Mouse (Mus musculus) brain, embryonic 18.5 days (tissue): ENCODE data around the gene Zkscan6.

Source experiments
- DNase-seq: peaks from one replicate; pipeline ENCODE4 v3.0.0-alpha.2; 2012; ENCODE audit warnings: low read depth, low spot score

The Zkscan6 gene

GRCm38 (mm10) chr11:65812088-65812487, 5.1 kb downstream of the Zkscan6 start:
- DNase-seq: no peak

GRCm38 (mm10) chr11:65814381-65814780, 7.4 kb downstream of the Zkscan6 start:
- no peak for DNase-seq

DNA sequence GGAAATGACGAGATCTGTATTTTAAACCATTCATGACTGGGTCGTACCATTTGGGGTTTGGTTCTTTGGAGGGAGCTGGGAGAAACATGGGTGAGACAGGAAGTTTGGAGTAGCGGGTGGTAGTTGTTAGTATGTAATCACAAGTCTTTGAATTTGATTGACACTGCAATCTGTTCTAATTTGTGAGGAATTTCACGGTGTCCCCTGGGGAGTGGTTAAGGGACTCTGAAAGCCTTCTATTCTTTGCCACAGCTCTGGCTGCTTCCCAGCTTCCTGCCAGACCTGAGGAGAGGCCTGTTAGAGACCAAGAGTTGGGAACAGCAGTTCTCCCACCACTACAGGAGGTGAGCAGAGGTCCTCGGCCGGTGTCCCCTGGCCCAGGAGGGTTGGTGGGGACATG, 9.3 kb downstream of the Zkscan6 start:
- DNase-seq: no peak

GRCm38 (mm10) chr11:65818193-65818592, 11.2 kb downstream of the Zkscan6 start:
- no peak for DNase-seq

DNA sequence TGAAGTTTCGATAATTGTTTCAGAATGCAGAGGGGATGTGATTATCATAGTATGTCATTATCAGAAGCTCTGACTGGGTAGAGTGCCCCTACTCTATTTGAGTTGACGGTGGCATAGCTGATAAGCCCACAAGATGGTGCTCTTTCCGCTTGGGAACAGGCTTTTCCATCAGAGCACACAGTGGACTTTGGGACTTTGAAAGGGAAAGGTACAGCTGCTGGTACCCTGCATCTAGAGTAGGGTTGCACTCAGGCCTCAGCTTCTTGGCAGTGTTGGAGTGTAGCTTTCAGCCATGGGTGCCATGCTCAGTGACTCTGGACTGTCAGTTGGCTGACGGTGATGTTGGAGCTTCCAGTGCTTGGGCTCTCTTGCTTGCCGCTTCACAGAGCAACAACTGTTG, 13.3 kb downstream of the Zkscan6 start:
- DNase-seq: no peak

DNA sequence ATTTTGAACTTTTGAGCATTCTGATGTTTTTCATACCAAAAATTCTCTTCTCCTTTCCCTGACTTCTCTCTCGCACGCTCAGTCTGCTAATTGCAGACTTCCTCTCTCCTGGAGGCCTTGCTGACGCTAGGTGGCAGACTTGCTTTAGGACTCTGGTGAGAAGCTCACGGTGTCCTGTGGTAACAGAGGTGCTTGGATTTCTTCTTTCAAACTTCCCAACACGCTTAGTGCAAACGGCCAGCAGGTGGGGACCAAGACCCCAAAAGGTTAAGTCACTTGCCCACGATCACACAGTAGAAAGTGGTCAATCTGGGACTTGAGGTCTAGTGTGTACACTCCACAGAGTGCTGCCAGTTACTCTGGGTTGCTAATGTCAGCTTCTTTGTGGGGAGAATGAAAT, 13.9 kb downstream of the Zkscan6 start:
- peak; percentile 72 for DNase-seq

DNA sequence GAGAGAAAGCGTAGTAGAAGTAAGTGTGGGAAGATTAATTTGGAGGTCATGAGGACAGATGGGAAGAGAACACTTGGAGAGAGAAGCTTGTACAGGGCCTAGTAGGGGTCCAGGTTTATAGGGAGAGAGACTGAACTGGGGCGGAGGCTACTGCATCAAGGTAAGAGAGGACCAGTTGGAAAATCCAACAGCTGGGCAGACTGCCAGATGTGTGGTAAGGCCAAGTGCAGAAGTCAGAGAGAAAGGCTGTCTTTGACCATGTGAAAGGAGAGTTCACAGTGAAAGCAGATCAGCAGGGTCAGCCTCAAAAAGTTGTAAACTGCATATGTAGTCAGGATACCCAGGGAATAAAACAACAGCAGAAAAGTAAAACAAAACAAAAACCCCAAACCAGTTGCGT, 17.6 kb downstream of the Zkscan6 start:
- no peak for DNase-seq

DNA sequence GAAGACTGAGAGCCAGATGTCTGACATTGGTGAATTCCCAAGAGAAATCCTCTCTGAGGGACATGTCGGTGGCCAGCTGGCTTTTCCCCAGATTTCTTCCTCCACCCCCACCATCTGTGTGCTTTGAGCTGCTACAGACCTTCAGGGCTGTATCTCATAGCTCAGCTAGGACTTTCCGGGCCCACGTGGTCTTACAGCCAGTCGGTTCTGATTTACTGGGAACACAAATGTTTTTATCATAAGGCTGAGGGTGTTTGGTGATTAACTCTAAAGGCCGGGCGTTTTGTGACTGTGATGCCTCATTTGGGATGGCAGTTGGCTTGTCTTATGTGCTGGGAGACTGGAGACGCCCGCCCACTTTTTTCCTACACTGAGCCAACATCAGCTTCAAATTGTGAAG, 32.0 kb downstream of the Zkscan6 start:
- DNase-seq: no peak

GRCm38 (mm10) chr11:65846446-65846845, 39.5 kb downstream of the Zkscan6 start:
- DNase-seq: no peak

DNA sequence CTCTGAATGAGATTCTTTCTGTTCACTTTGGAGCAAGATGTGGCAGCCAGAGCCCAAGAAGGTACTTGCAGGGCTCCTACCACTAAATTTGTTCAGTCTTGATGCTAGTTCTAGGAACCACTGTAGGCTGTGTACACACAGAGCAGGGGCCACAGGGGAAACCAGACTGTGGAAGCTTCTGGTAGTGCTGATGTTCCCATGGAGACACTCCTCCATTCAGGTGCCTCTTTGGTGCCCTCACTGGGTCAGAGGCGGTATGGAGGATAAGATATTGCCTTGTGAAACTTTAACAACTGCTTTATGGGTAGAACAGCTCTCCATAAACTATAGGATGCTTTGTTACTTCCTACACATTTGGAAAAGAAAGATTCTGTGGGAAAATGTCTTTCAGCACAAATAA, 45.1 kb downstream of the Zkscan6 start:
- DNase-seq: no peak

DNA sequence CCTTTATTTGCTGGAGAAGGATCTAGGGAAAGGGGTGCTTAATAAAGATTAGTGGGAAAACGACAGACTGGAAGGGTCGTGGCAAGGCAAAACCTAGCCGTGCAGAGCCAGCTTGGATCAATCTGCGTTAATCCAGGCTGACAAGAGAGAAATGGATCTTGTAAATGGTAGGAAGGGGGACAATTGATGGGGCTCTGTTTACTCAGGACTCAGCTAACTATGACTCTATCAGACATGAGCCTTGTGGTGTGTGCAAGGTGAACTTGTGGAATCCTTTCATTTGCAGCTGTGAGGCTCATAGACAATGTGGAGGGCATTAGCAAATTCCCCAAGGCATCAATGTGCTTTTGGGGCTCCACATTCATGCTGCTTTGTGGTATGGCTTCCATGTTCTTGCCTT, 54.5 kb downstream of the Zkscan6 start:
- no peak for DNase-seq

DNA sequence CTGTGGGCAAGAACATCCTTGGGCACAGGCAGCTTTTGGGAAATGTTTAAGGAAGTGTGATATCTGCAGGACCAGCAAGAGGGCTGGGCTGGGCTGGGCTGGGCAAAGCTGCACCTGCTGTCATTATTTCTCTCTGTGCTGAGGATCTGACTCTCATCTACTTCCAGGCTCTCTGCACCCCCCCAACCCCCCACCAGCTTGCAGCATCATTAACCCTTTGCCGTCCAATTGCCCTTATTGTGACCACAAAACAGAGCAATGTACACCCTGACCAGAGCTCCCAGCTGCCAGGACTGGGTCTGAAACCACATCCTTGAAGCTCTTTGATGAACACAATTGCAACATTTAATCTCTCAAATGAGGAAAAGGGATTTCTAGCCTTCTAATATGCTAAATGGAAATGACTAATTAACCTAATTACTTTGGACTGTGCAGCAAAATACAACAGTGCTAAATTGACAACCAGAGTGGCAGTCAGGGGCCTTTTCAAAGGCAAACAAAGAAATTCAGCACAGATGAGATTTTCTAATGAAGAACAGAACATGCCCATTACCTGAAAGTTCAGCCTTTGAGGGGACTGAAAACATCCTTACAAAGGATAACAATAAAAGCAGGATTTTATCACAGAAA, 70.3 kb downstream of the Zkscan6 start:
- no peak for DNase-seq
